Mouse (Mus musculus) C2C12 (cell line): ENCODE measurements at regions not wholly inside any gene's neighbourhood (a gene's known extent, or its start where the extent isn't known, plus 50 kb on each side); places are given as distances from the start of the nearest gene placed in this dataset.

Experiments
- CTCF ChIP-seq: IDR thresholded peaks from one replicate; pipeline ENCODE4 v1.5.1; 2011; ENCODE audit not compliant: control insufficient read depth, insufficient read depth, insufficient read length
- FOSL1 ChIP-seq: IDR thresholded peaks from one replicate; pipeline ENCODE4 v1.8.0; 2011; ENCODE audit warnings: mild to moderate bottlenecking, low read length; ENCODE audit not compliant: poor library complexity, insufficient read depth, severe bottlenecking
- MAX ChIP-seq: IDR thresholded peaks from one replicate; pipeline ENCODE4 v1.6.1; 2011; ENCODE audit warnings: mild to moderate bottlenecking, control low read depth
- USF1 ChIP-seq: IDR thresholded peaks from one replicate; pipeline ENCODE4 v1.6.1; 2011; ENCODE audit warnings: low read depth, mild to moderate bottlenecking, control low read depth, moderate library complexity

- TF ChIP-seq MAX (no peak), USF1 (no peak), CTCF (no peak), FOSL1 (no peak)
These were observed 71.0 kb downstream of the Avpr1a start for GRCm38 (mm10) chr10:122519274-122519790.
